Mouse (Mus musculus): ENCODE data around the gene Gm45785.
"Not testable (repeated sequence)": the region's sequence is repeated elsewhere in the genome, so short reads cannot be mapped to it uniquely, and the experiment has no call there.

Gene Gm45785

DNA sequence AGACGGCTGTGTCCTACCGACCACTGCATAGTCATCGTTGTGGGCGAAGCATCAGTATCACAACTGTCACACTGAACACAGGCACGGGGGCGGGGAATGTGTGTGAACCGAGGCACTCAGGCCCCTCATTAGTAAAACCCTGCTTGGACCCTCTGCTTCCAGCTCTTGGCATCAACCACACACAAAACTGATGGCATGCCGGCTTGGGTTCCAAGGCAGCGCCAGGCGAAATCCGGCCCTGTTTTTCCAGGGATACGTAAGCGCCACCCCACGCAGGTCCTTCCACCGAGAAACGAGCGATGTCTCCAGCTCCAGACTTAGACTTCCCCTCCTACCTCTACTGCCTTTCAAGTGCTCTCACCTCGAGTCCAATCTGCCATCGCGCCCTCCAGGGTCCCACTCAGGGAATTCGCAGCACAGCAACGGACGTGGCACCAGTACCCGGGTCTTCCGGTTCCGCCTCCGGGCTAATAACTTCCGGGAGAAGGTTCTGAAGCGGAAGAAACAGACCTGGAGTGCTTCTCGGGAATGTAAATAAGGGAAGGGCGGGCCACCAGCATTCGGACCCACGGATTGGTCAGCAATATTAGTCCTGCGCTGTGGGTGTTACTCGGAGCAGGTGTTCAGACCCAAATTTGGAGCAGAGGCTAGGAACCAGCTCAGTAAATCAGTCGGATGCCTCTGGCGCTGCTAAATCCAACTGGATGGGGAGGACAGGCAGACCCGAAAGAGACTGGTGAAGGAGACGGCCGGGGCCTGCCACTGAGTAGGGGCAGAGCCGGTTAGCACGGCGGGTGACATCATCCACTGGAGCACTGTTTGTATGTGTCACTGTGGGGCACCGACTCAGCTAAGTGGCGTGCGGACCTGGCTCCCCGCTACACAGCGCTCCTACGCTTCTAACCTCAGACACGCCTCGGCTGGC is at the start of gene Gm45785:
Gene Gm45785, minus strand, starts transcription at position 472 of the 925 bp plus-strand sequence.
- DNase-seq (ENCODE audit: low spot score): peak; percentile 48

- DNase-seq (ENCODE audit: low spot score): no peak
These were observed 49.5 kb upstream of the Gm45785 start for GRCm38 (mm10) chr7:140905642-140906081.

- DNase-seq (ENCODE audit: low spot score): peak; percentile 47
These were observed 47.1 kb upstream of the Gm45785 start for GRCm38 (mm10) chr7:140903212-140903611.

- no peak for DNase-seq (ENCODE audit: low spot score)
These were observed 46.1 kb upstream of the Gm45785 start for GRCm38 (mm10) chr7:140902036-140902875.

DNA sequence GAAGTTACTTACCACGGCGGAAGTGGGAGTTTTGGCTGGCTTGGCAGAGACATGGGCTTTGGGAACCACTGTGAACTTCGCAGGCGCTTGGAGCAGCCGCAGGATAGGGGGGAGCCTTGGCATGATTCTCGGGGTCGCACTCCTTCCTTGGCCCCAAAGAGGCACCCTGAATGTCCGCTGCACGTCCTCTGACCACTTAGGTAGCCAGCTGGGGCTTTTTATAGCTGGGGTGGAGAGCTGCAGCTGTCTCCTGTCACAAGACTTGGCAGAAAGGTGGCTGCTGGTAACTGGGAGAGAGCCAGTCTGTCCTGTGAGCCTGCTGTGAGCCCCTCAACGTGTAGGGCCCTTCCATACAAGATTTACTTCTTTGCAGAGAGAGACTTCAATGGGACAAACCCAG is 44.1 kb upstream of the Gm45785 start, which contains the start of gene Cox8b:
Gene Cox8b, minus strand, starts transcription at position 227 of the 400 bp plus-strand sequence.
- no peak for DNase-seq (ENCODE audit: low spot score)

DNA sequence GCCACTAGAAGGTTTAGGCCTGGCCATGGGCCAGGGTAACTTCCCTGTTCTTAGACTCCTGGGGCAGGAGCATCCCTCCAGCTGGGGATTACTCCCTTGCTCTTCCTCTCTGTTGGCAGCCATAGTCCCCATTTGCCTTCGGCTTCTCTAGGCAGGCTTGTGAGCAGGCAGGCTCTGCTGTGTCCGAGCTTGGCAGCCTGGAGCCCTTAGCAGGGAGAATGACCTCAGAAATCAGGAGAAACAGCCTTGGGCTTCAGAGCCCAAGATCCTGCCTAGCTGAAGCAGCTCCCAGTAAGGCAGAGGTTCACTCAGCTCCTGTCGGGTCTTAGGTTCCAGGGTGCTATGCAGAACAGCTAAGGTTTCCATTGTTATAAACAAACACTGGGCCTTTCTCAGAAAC is 43.0 kb upstream of the Gm45785 start:
- DNase-seq (ENCODE audit: low spot score): no peak

DNA sequence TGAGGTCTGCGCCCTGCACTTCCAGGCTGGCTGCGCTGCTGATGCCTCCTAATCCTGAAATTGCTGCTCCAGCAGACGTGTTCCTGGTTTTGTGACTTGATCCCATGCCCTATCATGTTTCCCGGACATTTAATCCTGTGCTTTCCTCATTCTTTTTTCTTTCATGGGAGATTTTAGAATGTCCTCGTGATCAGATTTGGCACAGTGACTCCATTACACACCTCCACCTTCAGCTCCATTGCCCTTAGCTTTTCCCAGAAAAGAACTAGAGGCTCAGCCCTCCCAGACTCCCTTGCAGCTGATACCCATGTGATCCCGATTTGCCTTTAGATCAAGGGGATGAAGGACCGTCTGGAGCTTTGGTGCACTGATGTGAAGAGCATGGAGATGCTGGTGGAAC is 41.7 kb upstream of the Gm45785 start:
- no peak for DNase-seq (ENCODE audit: low spot score)

GRCm38 (mm10) chr7:140894611-140895010 is 38.5 kb upstream of the Gm45785 start:
- DNase-seq (ENCODE audit: low spot score): no peak

- no peak for DNase-seq (ENCODE audit: low spot score)
These were observed 37.9 kb upstream of the Gm45785 start for GRCm38 (mm10) chr7:140894031-140894430.

DNA sequence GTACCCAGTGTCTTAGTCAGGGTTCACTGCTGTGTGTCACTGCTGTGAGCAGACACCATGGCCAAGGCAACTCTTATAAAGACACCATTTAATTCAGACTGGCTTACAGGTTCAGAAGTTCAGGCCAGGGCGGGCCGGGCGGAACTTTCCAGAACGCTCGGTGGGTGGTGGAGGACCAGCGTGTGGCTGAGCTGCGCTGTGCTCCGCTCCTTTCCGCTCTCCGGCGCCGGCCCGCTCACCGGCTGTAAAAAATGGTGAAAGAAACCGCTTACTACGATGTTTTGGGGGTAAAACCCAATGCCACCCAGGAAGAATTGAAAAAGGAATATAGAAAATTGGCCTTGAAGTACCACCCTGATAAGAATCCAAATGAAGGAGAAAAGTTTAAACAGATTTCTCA is 34.5 kb upstream of the Gm45785 start:
- not testable (repeated sequence) for DNase-seq (ENCODE audit: low spot score)

DNA sequence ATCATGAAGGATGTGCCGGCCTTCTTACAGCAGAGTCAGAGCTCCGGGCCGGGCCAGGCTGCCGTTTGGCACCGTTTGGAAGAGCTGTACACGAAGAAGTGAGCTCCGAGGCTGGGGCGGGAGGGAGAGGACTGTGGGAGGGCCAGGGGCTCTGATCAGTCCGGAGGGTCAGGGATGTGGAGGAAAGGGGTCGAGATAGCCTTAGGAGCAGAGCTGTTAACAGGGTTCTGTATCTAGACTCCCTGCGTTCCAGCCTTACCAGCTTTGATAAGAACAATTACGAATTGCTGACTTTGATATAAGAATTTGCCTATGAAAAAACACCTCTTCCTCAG is 26.3 kb upstream of the Gm45785 start:
- DNase-seq (ENCODE audit: low spot score): no peak

- peak; percentile 74 for DNase-seq (ENCODE audit: low spot score)
These were observed 25.8 kb upstream of the Gm45785 start, which contains the start of the genes Psmd13 and Sirt3 for GRCm38 (mm10) chr7:140881696-140882468. TSS of gene Psmd13 (plus strand) at chr7:140881968. TSS of gene Sirt3 (minus strand) at chr7:140882309.

DNA sequence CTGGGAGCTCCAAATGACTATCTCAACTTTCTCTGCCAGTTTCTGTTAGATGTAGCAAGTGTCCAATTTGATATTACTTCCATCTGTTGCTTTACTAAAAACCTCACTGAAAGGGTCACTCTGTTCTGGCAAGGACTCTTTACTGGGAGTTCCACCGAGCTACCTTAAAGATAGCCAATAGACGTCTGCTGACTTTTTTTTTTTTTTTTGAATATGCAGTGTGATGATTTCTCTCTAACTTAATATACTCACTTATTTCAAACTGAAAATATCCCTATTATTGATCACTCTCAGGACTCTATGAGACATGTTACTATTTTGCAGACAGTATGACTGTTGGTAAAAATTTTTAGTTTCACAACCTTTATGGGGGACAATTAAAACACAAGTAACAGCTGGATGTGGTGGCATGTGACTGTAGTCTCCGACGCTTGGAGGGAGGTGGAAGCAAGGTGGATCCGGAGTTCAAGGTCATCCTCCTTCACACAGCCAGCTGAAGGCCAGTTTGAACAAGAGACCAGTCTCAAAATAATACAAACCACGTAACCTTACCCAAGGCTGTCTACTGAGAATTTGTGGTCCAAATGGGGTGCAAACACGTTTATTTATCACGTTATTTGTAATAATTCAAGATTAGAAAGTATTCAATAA is 24.9 kb upstream of the Gm45785 start:
- DNase-seq (ENCODE audit: low spot score): no peak

GRCm38 (mm10) chr7:140880419-140880818 is 24.3 kb upstream of the Gm45785 start:
- DNase-seq (ENCODE audit: low spot score): no peak

DNA sequence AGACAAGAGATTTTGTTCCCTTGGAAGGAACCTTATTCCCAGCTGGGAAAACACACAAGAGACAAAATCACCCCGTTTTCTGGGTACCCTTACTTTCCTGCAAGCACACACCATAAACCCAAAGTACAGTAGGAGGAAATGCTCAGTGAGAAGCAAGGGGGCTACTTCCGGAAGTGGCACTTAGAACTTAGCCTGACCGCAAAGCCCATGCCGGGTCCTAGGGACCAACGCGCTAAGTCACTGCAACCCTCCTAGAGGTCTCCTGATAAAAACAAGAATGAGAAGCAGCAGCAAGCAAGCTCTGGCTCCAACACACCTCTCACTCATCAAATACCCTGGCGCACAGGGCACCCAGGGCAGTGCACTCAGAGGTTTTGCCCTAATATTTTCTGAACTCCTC is 23.2 kb upstream of the Gm45785 start:
- no peak for DNase-seq (ENCODE audit: low spot score)

DNA sequence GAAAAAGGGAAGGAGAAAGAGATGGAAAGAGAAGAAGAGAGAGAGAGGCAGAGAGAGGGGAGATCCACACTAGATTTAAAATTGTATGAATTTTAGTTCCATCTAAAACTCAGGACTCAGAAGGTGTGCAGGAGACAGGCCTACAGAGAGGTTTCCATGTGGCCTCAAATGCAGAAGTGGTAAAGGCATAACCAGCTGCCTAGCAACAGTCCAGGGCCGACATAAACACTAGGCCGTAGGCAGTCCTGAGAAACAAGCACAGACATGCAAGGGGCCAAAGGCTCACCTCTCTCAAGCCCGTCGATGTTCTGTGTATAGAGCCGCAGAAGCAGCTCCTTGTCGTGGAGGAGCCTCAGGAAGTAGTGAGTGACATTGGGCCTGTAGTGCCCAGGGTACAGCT is 21.2 kb upstream of the Gm45785 start:
- DNase-seq (ENCODE audit: low spot score): no peak

- no peak for DNase-seq (ENCODE audit: low spot score)
These were observed 18.1 kb upstream of the Gm45785 start for GRCm38 (mm10) chr7:140874224-140874623.

- DNase-seq (ENCODE audit: low spot score): no peak
These were observed 8.6 kb upstream of the Gm45785 start for GRCm38 (mm10) chr7:140864761-140865160.

DNA sequence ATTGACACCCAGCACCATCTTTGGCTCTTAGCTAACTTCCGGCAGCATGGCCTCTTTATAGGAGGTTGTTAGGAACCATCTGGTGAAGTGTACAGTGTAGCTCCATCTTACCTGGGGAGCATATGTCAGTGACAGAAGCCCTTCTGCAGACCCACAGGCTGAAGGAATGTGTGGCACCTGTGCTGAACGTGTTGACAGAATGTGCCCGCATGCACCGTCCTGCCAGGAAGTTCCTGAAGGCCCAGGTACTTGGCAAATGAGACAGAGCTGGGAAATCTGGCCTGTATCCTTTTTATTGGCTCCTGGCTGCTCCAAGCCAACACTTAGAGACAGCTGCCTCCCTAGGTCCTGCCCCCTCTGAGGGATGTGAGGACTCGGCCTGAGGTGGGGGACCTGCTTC is 4.6 kb upstream of the Gm45785 start:
- DNase-seq (ENCODE audit: low spot score): no peak

- DNase-seq (ENCODE audit: low spot score): no peak
These were observed 3.9 kb upstream of the Gm45785 start for GRCm38 (mm10) chr7:140859997-140860396.

DNA sequence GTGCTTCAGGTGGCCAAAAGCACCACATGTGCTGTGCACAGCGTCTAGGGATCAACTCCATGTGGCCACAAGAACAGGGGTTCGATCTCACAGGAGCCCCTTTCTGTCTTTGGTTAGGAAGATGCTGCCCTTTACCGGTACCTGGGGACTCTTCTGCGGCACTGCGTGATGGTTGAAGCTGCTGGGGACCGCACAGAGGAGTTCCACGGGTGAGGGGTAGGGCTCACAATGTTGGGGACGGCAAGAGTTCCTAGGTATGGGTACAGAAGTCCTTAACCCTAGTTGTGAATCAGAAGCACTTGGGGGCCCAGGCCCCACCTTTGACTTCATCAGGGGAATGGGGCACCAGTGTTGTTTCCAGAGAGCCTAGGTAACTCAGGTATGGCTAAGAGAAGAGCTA is 2.6 kb upstream of the Gm45785 start:
- no peak for DNase-seq (ENCODE audit: low spot score)

All from urinary bladder, postnatal 10 days (tissue).